Mouse (Mus musculus) megakaryocyte, embryonic 14.5 days (primary cell): ENCODE data around the gene Dhx57.

Experiments used
- FLI1 ChIP-seq: IDR thresholded peaks from 2 replicates; pipeline ENCODE4 v1.6.1; 2012; ENCODE audit warnings: low read length, inconsistent platforms, mixed read lengths
- GATA1 ChIP-seq: IDR thresholded peaks from 3 replicates; pipeline ENCODE4 v1.6.1; 2012; ENCODE audit warnings: mixed read lengths, low read length, inconsistent platforms, borderline replicate concordance

DNA sequence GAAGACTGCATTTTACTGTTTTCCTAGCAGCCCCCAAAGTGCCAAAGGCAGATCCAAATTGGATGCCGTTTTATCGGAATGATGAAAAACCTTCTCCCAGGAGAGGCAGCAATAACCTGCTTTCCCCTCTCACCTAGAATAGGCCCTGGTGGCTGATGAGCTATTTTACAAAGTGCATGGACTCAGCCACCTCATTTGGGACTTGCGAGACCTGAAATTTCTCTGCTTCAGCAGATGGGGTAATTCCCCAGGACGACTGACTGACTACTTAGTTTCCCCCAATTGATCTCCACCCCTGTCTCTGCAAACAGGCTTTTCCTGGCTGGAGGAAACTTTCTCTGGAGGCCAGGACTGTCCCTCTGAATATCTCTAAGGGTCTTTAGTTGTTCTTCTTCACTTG, 32.7 kb upstream of the Dhx57 start:
- TF ChIP-seq GATA1 (no peak), FLI1 (no peak)
